Mouse (Mus musculus) stomach, embryonic 16.5 days (tissue): ENCODE data around the gene Cpvl. TPM values are rescaled to one million over a fixed set of nuclear protein-coding genes. Genes with fewer than 3 reads are reported as not detected.

ENCODE experiments used
- ATAC-seq: fragments of 200-750 bp; cut with Nextera tagmentation; 2 replicates; pipeline ENCODE4 v1.8.0; 2017; ENCODE audit warnings: moderate number of reproducible peaks, moderate TSS enrichment; ENCODE audit not compliant: insufficient read depth, low FRiP score
- H3K27ac ChIP-seq: fragments of 300-500 bp; sonication (generic); 2 replicates; pipeline ENCODE4 v1.5.1; 2014; ENCODE audit warnings: low read length
- H3K27me3 ChIP-seq: fragments of 300-500 bp; sonication (generic); 2 replicates; pipeline ENCODE4 v1.6.1; 2014; ENCODE audit warnings: low read length, control low read depth, mixed read lengths; ENCODE audit not compliant: control insufficient read depth, insufficient read depth
- H3K36me3 ChIP-seq: fragments of 300-500 bp; sonication (generic); 2 replicates; pipeline ENCODE4 v1.6.1; 2014; ENCODE audit warnings: low read length; ENCODE audit not compliant: control insufficient read depth, insufficient read depth
- H3K4me1 ChIP-seq: fragments of 300-500 bp; sonication (generic); 2 replicates; pipeline ENCODE4 v1.6.1; 2014; ENCODE audit warnings: low read length, control low read depth, mixed read lengths; ENCODE audit not compliant: control insufficient read depth, insufficient read depth
- H3K4me2 ChIP-seq: fragments of 300-500 bp; sonication (generic); 2 replicates; pipeline ENCODE4 v1.6.1; 2014; ENCODE audit warnings: low read depth, low read length, mixed read lengths
- H3K4me3 ChIP-seq: fragments of 300-500 bp; sonication (generic); replicated peaks from 2 replicates; pipeline ENCODE4 v1.5.1; 2014; ENCODE audit warnings: mild to moderate bottlenecking, low read length
- H3K9ac ChIP-seq: fragments of 300-500 bp; sonication (generic); 2 replicates; pipeline ENCODE4 v1.6.1; 2014; ENCODE audit warnings: low read length
- H3K9me3 ChIP-seq: fragments of 300-500 bp; sonication (generic); replicated peaks from 2 replicates; pipeline ENCODE4 v1.6.1; 2016; ENCODE audit warnings: low read length, control low read depth; ENCODE audit not compliant: control insufficient read depth
- WGBS: fragments of 180-500 bp; shearing (Covaris S2); extraction: QIAGEN DNeasy Blood & Tissue Kit; methylation state at CpG from one replicate; pipeline ENCODE4 v1.1.7; 2014; 5-methylcytosine and 5-hydroxymethylcytosine counted together
- polyA plus RNA-seq: library from polyadenylated mRNA; unstranded; fragments of >200 nt; fragmentation: Nextera tagmentation; extraction: Ambion mirVana; gene quantifications from 2 replicates; pipeline ENCODE4 v1.2.1, GENCODE M21; 2015

The Cpvl gene
- polyA plus RNA-seq, 1 experiment from 2014 or later: 0.09 TPM

DNA sequence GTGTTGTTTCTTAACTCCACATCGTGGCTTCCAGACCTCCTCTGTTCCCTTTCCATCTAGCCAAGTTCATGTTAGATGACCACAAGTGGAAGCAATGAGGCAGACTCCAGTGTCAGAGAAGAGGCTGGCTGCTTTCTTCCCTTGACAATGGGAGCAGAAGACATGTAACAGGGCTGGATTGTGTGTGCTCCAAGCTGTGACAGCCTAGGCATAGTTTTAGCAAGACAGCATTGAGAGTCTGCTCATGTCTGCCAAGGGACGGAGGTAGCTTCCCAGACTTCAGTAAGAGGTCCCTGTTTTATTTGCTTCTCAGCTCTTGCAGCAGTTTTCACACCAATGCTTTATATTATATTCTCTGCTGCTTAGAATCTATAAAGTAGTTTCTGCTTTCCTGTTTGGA is 124.2 kb downstream of the Cpvl start:
- no peaks in the 10 kb centered on the region for H3K36me3 ChIP-seq
- no peak overlapping the region for H3K9ac ChIP-seq
- H3K27ac ChIP-seq: 0 out of 2 replicates have a peak overlapping the region, but pooled peaks have one; percentile 19
- no peak overlapping the region for H3K4me2 ChIP-seq
- no peaks in the 10 kb centered on the region for H3K9me3 ChIP-seq
- no peak overlapping the region for H3K4me3 ChIP-seq
- no peak for ATAC-seq
- no peaks in the 10 kb centered on the region for H3K27me3 ChIP-seq
- WGBS: 65% methylated on average over 2 of the region's 2 CpGs
- H3K4me1 ChIP-seq: peaks cover 21% of the 10 kb centered on the region; the same call in 1 of the 2 replicates

DNA sequence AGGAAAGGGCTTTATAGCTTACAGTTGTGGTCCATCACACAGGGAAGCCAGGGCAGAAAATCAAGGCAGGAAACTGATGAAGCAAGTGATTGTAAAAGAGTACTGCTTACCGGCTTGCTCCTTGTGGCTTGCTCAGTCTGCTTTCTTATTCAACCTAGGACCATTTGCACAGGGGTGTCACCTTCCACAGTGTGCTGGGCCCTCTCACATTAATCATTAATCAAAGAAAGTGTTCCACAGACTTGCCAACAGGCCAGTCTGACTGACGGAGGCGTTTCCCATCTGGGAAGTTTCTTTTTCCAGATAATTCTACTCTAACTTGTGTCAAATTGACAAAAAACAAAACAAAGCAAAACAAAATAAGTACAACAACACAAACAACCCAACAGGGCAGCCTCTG is 124.9 kb downstream of the Cpvl start:
- Histone ChIP-seq H3K4me2 (no peak overlapping the region), H3K27ac (no peak overlapping the region), H3K4me1 (peaks cover 19% of the 10 kb centered on the region; the same call in 1 of the 2 replicates), H3K36me3 (no peaks in the 10 kb centered on the region), H3K27me3 (no peaks in the 10 kb centered on the region), H3K4me3 (no peak overlapping the region), H3K9me3 (no peaks in the 10 kb centered on the region), H3K9ac (no peak overlapping the region)
- ATAC-seq: peak; percentile 29; the same call in 1 of the 2 replicates
- 48% methylated on average over 3 of the region's 3 CpGs for WGBS

DNA sequence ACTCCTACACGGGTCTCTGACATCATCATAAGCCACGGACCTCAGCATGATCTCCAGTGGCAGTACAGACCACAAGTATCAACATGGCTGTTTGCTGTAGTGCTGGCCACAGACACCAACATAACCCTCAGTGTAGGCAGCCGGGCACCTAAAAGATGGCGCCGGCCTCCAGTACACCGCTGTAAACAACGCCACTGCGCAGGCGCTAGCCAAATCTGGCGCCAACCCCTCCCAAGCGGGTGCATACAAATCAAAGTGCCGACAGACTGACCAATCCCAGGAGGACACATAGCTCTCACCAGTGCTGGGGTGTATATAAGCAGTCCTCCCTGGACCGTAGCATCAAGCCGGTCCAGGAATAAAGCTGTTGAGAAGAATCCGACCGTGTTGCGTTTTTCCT is 133.8 kb downstream of the Cpvl start:
- no peak for ATAC-seq
- no peaks in the 10 kb centered on the region for H3K9me3 ChIP-seq
- 95% methylated on average over 17 of the region's 17 CpGs for WGBS
- no peak overlapping the region for H3K27ac ChIP-seq
- no peak overlapping the region for H3K4me3 ChIP-seq
- H3K27me3 ChIP-seq: no peaks in the 10 kb centered on the region
- no peak overlapping the region for H3K9ac ChIP-seq
- no peaks in the 10 kb centered on the region for H3K36me3 ChIP-seq
- no peaks in the 10 kb centered on the region for H3K4me1 ChIP-seq
- H3K4me2 ChIP-seq: no peak overlapping the region

DNA sequence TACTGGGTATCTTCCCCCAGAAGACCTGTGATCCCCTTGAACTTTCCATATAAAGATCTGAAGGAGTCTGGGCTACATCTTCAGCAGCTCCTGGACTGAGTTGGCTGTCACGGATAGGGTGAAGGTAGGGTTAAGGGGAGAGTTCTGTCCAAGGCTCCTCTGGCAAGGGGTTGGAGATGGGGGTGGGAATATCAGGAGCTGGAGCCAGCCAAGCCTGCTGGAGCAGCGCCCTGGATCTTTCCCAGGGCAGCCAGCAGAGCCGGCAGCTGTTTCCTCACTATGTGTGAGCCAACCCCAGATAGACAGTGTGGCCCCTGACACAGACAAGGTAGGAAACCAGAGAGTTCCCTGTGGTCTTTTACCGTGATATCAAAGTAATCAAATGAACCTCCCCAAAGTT is 153.3 kb downstream of the Cpvl start:
- H3K4me2 ChIP-seq: no peak overlapping the region
- no peaks in the 10 kb centered on the region for H3K4me1 ChIP-seq
- no peaks in the 10 kb centered on the region for H3K36me3 ChIP-seq
- H3K9ac ChIP-seq: no peak overlapping the region
- H3K27me3 ChIP-seq: peaks cover 4% of the 10 kb centered on the region; the same call in 1 of the 2 replicates
- 44% methylated on average over 4 of the region's 4 CpGs for WGBS
- no peak overlapping the region for H3K27ac ChIP-seq
- no peak for ATAC-seq
- no peaks in the 10 kb centered on the region for H3K9me3 ChIP-seq
- no peak overlapping the region for H3K4me3 ChIP-seq

Other genes with a start within 250 kb of the Cpvl start
- gene Tril, start 157.8 kb downstream of the Cpvl start, polyA plus RNA-seq: 18.3 and 19.6 TPM in 2 replicates
- gene Chn2, start 60.9 kb upstream of the Cpvl start, polyA plus RNA-seq: 16.2 and 17.8 TPM in 2 replicates